Mouse (Mus musculus): ENCODE measurements around the gene Mrps14.

The Mrps14 gene

GRCm38 (mm10) chr1:160224093-160224492 is 29.1 kb downstream of the Mrps14 start:
- in situ Hi-C loops (cut with MboI, MseI) = no loop called here

GRCm38 (mm10) chr1:160227196-160227595 is 32.2 kb downstream of the Mrps14 start:
- in situ Hi-C loops (cut with MboI, MseI) = loop anchor here in 1 of 2 experiments (25.0 kb wide), 1 partner anchor 1360 kb away; no protein-coding TSS in a partner anchor

- in situ Hi-C loops (cut with MboI, MseI) = loop anchor here in 1 of 2 experiments (25.0 kb wide), 1 partner anchor 1359 kb away; no protein-coding TSS in a partner anchor
Observed at GRCm38 (mm10) chr1:160227850-160228249, 32.8 kb downstream of the Mrps14 start.

- in situ Hi-C loops (cut with MboI, MseI) = loop anchor here in 1 of 2 experiments (25.0 kb wide), 1 partner anchor 1356 kb away; no protein-coding TSS in a partner anchor
Observed at GRCm38 (mm10) chr1:160231013-160231412, 36.0 kb downstream of the Mrps14 start.

GRCm38 (mm10) chr1:160232113-160232512 is 37.1 kb downstream of the Mrps14 start:
- in situ Hi-C loops (cut with MboI, MseI) = loop anchor here in 1 of 2 experiments (25.0 kb wide), 1 partner anchor 1355 kb away; no protein-coding TSS in a partner anchor

- in situ Hi-C loops (cut with MboI, MseI) = loop anchor here in 1 of 2 experiments (25.0 kb wide), 1 partner anchor 1353 kb away; no protein-coding TSS in a partner anchor
Observed at GRCm38 (mm10) chr1:160233921-160234320, 38.9 kb downstream of the Mrps14 start.

GRCm38 (mm10) chr1:160237981-160238380 is 43.0 kb downstream of the Mrps14 start:
- in situ Hi-C loops (cut with MboI, MseI) = loop anchor here in 1 of 2 experiments (25.0 kb wide), 1 partner anchor 1349 kb away; no protein-coding TSS in a partner anchor

- in situ Hi-C loops (cut with MboI, MseI) = loop anchor here in 1 of 2 experiments (25.0 kb wide), 1 partner anchor 1348 kb away; no protein-coding TSS in a partner anchor
Observed at GRCm38 (mm10) chr1:160238852-160239443, 43.9 kb downstream of the Mrps14 start.

- in situ Hi-C loops (cut with MboI, MseI) = loop anchor here in 1 of 2 experiments (10.0 to 25.0 kb wide), 2 partner anchors 135 to 1347 kb away; no protein-coding TSS in a partner anchor
Observed at GRCm38 (mm10) chr1:160240091-160240490, 45.1 kb downstream of the Mrps14 start.

- in situ Hi-C loops (cut with MboI, MseI) = loop anchor here in 1 of 2 experiments (5.0 to 25.0 kb wide), 3 partner anchors 53 to 1343 kb away; no protein-coding TSS in a partner anchor
Observed at GRCm38 (mm10) chr1:160244689-160245088, 49.7 kb downstream of the Mrps14 start.

- in situ Hi-C loops (cut with MboI, MseI) = loop anchor here in 1 of 2 experiments (5.0 to 25.0 kb wide), 3 partner anchors 51 to 1341 kb away; no protein-coding TSS in a partner anchor
Observed at GRCm38 (mm10) chr1:160245954-160246353, 50.9 kb downstream of the Mrps14 start.

GRCm38 (mm10) chr1:160246844-160247243 is 51.8 kb downstream of the Mrps14 start:
- in situ Hi-C loops (cut with MboI, MseI) = loop anchor here in 1 of 2 experiments (5.0 to 25.0 kb wide), 3 partner anchors 50 to 1340 kb away; no protein-coding TSS in a partner anchor

GRCm38 (mm10) chr1:160247473-160247872 is 52.5 kb downstream of the Mrps14 start:
- in situ Hi-C loops (cut with MboI, MseI) = loop anchor here in 1 of 2 experiments (5.0 to 25.0 kb wide), 3 partner anchors 50 to 1340 kb away; no protein-coding TSS in a partner anchor

GRCm38 (mm10) chr1:160249786-160250185 is 54.8 kb downstream of the Mrps14 start:
- in situ Hi-C loops (cut with MboI, MseI) = loop anchor here in 1 of 2 experiments (5.0 to 25.0 kb wide), 3 partner anchors 48 to 1338 kb away; no protein-coding TSS in a partner anchor

GRCm38 (mm10) chr1:160250782-160251181 is 55.8 kb downstream of the Mrps14 start:
- in situ Hi-C loops (cut with MboI, MseI) = no loop called here

GRCm38 (mm10) chr1:160251388-160252007 is 56.5 kb downstream of the Mrps14 start:
- in situ Hi-C loops (cut with MboI, MseI) = no loop called here

All from T-helper 17 cell (primary cell).